Mouse (Mus musculus) layer of hippocampus, postnatal 36 days (tissue): Measurements from ENCODE around the gene Lrrc56. TPM values are rescaled to one million over a fixed set of nuclear protein-coding genes. Genes with fewer than 3 reads are reported as not detected.

Source experiments
- DNase-seq, 2 experiments: peaks; one replicate each; pipeline ENCODE4 v3.0.0; 2022
- total RNA-seq, 2 experiments: library from RNA; stranded (reverse); gene quantifications; 2 replicates each; pipeline ENCODE4 v1.2.3; 2021

Gene Lrrc56
- total RNA-seq, result 1 to 10 TPM; 4.5 to 5.9 TPM

- DNase-seq, result peak; percentile 97
These were observed at the start of gene Lrrc56, which contains the start of gene Hras for GRCm38 (mm10) chr7:141193948-141194347. Lrrc56 (plus strand) TSS chr7:141194157. Hras (minus strand) TSS chr7:141194005.

GRCm38 (mm10) chr7:141144650-141145049, 49.3 kb upstream of the Lrrc56 start:
- no peak for DNase-seq

- no peak for DNase-seq
These were observed 48.6 kb upstream of the Lrrc56 start for GRCm38 (mm10) chr7:141145403-141145802.

GRCm38 (mm10) chr7:141146043-141146595, 47.8 kb upstream of the Lrrc56 start:
- DNase-seq, result no peak

GRCm38 (mm10) chr7:141147044-141147443, 46.9 kb upstream of the Lrrc56 start:
- DNase-seq, result no peak

- DNase-seq, result no peak
These were observed 45.3 kb upstream of the Lrrc56 start for GRCm38 (mm10) chr7:141148639-141149038.

GRCm38 (mm10) chr7:141155362-141155761, 38.6 kb upstream of the Lrrc56 start:
- no peak for DNase-seq

- no peak for DNase-seq
These were observed 29.6 kb upstream of the Lrrc56 start for GRCm38 (mm10) chr7:141164397-141164796.

- no peak for DNase-seq
These were observed 29.1 kb upstream of the Lrrc56 start for GRCm38 (mm10) chr7:141164850-141165249.

GRCm38 (mm10) chr7:141167901-141168517, 25.9 kb upstream of the Lrrc56 start:
- DNase-seq, result no peak

- DNase-seq, result no peak
These were observed 25.4 kb upstream of the Lrrc56 start for GRCm38 (mm10) chr7:141168518-141168953.

GRCm38 (mm10) chr7:141169300-141169699, 24.7 kb upstream of the Lrrc56 start:
- DNase-seq, result no peak

- DNase-seq, result no peak
These were observed 24.1 kb upstream of the Lrrc56 start for GRCm38 (mm10) chr7:141169866-141170265.

GRCm38 (mm10) chr7:141172116-141173006, 21.6 kb upstream of the Lrrc56 start, which contains the start of gene Rnh1:
Rnh1 (minus strand) TSS chr7:141172857.
- DNase-seq, result peak; percentile 93 to 94

GRCm38 (mm10) chr7:141173323-141173850, 20.6 kb upstream of the Lrrc56 start:
- no peak for DNase-seq

- DNase-seq, result no peak
These were observed 18.9 kb upstream of the Lrrc56 start for GRCm38 (mm10) chr7:141175068-141175467.

GRCm38 (mm10) chr7:141176173-141176572, 17.8 kb upstream of the Lrrc56 start:
- DNase-seq, result peak; percentile 83

- no peak for DNase-seq
These were observed 5.8 kb upstream of the Lrrc56 start for GRCm38 (mm10) chr7:141188194-141188593.

GRCm38 (mm10) chr7:141188733-141189132, 5.2 kb upstream of the Lrrc56 start:
- no peak for DNase-seq

GRCm38 (mm10) chr7:141190220-141190619, 3.7 kb upstream of the Lrrc56 start:
- no peak for DNase-seq

GRCm38 (mm10) chr7:141191036-141191435, 2.9 kb upstream of the Lrrc56 start:
- DNase-seq, result no peak

- DNase-seq, result no peak
These were observed 1.9 kb upstream of the Lrrc56 start for GRCm38 (mm10) chr7:141191796-141192685.
